Mouse (Mus musculus) megakaryocyte-erythroid progenitor cell, adult 5-6 weeks (primary cell): Measurements from ENCODE around the gene Foxp4. TPM values are rescaled to one million over a fixed set of nuclear protein-coding genes. Genes with fewer than 3 reads are reported as not detected.

Experiments used
- ATAC-seq: replicated peaks from 2 replicates; pipeline ENCODE4 v1.8.0; 2016; ENCODE audit warnings: mild to moderate bottlenecking, inconsistent platforms; ENCODE audit not compliant: severe bottlenecking, poor library complexity, low FRiP score, low TSS enrichment
- total RNA-seq, 2 experiments: library from RNA; stranded (forward) in 1 of 2; stranded (reverse) in 1 of 2; fragments of 200-1000, 215-1000 nt in 1 of 2; fragments of >200 nt in 1 of 2; fragmentation: Nextera tagmentation in 1 of 2; gene quantifications; 2 replicates each; pipeline ENCODE4 v1.2.3; 2014 to 2017

Foxp4 gene
- 10.4 and 23.6 TPM in 2 replicates for total RNA-seq (2014; fragmentation: Nextera tagmentation)
- total RNA-seq (2017), result 0.66 and 2.0 TPM in 2 replicates

DNA sequence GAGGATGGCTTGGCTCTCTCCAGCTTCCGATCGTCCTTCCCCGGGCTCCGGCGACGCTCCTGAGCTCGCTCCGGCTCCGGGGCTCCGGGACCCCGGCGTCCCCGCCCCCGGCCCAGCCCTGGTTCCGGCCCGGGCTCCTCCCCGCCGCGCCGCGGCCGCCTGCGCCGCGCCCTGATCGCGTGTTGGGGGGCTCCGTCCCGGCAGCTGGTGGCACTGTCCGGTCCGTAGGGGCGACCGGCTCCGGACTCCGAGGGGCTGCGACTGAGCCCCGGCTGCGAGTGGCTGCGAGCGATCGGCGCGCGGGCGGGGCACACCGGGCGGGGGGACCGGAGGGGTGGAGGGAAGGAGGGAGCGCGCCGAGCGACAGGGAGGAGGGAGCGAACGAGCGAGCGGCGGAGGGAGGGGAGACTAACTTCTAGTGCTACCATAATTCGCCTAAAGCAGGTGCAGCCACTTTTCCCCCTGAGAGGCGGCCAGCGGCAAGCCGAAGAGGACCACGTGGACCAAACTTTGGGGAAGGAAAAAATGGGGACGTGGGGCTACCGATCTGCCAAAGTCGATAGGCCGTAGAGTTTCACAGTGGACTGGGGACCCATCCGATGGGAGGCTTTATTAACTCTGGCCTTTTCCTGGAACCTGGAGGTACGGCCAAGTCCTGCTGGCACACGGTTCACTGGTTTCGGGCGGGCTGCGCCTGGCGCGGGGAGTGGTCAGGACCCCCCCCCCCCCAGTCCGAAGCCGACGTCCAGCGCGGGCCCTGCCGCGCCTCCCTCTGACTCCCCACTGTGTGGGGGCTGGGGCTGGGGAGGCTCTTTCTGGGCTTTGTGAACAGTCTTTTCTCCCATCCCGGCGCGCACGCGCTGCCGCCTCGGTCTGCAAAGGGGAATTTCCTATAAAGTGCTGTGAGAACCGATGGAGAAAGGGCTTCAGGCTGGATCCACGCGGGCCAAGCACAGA, at the start of gene Foxp4:
TSS of gene Foxp4 (minus strand) at position 263 of the 957 bp plus-strand sequence.
- ATAC-seq, result peak; percentile 90

DNA sequence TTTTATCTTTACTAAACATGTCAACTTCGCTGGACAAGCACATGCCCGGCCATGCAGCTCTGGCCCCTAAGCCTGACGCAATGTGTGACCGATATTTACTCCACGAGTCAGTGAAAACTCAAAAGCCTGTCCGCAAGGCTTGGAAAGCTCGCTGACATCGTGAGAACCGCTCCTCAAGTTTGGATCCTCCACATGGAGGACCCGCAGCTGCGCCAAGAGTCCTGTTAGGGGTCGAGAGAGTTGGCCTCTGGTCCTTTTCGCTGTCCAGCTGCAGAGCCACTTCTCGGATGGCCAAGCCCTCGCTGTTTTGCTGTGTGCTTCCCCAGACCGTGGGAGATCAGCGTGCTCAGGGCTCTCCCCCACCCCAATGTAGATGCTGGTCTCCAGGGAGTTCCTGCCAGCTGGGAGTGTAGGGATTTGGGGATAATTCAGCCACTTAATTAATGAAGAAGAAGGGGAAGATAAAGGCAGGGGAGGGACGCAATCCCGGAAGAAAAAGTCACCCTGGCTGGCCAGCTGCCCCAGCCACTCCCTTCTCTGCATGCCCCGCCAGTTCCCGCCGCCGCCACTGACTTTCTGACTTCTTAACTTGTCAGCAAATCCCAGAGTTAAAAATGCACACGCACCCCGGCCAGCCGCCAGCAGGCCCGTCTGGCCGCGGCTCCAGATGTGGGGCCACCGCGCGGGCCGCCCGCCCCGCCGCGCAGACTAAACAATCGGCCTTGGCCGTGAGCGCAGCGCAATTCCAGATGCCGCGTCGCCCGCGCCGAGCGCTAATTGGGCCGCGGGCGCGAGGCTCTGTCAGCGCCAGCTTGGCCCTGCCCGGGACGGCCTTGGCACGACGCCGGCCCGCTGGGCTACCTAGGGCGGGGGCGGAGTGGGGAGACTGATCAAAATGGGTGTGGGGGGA, 49.4 kb upstream of the Foxp4 start:
- peak; percentile 62; the same call in 1 of the 2 replicates for ATAC-seq

DNA sequence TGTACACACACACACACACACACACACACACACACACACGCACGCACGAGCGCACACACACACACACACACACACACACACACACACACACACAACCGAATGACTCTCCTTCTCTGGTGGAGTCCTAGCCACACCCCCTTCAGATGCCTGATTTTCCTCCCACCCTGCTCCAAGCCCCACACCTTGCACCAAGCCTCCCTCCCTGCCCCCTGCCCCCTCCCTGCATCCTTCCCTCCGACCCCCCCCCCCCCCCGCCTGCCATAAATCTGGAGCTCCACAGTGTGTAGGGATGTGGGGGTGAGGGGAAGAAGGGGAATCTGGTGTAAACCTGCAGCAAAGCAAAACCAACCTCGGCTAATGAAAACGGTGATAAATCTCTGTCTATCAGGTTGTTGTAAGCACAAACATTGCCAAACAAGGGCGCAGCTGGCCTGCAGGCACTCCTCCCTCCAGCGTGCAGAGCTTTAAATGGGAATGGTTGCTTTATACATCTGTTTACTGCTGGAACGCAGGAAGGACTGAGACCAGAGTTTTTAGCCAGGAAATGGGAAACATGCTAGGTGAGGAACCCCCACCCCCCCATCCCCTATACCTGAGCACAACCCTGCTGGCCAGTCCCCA, 41.5 kb upstream of the Foxp4 start:
- no peak for ATAC-seq

DNA sequence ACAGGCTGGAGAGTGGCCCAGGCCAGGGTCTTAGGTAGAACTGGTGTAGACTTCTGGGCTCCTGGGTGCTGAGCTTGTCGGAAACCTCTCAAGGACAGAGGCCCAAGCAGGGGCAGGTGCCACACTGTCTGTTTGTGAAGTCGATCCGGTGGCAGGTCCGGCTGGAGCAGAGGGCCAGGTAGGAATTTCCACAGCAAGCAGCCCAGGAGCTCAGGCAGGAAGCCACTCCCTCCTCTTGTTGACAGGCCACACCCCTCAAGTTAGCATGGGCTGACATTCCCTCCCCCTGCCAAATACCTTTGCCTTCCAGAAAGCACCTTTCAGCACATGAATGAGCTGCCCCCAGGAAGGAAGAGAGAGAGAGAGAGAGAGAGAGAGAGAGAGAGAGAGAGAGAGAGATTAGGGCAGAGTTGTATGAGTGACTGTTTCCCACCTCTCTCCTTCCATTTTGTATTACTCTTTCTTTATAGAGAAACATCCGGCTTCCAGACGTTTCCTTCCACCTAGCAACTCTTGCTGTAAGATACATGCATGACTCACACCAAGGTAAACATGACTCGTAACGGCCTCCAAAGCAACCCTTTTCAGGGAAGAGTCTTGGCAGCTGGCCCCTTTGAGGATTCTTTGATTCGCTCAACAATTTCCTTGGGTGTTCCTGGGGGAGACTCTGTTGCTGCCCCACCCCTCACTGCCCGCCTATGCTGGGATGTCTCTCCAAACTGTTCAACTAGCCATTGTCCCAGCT, 33.8 kb upstream of the Foxp4 start:
- ATAC-seq, result no peak

DNA sequence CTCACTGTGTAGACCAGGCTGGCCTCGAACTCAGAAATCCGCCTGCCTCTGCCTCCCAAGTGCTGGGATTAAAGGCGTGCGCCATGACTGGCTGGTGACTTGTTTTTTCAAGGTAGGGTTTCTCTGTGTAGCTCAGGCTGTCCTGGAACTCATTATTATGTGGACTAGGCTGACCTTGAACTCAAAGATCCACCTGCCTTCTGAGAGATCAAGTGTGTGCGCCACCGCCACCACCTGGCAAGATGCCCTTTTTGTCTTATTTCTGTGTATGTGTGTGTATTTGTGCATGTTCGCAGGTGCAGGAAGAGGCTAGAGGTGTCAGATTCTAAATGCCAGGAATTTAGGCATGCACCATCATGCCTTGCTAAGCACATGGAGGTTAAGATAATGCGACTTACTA, 32.0 kb upstream of the Foxp4 start:
- no peak for ATAC-seq

DNA sequence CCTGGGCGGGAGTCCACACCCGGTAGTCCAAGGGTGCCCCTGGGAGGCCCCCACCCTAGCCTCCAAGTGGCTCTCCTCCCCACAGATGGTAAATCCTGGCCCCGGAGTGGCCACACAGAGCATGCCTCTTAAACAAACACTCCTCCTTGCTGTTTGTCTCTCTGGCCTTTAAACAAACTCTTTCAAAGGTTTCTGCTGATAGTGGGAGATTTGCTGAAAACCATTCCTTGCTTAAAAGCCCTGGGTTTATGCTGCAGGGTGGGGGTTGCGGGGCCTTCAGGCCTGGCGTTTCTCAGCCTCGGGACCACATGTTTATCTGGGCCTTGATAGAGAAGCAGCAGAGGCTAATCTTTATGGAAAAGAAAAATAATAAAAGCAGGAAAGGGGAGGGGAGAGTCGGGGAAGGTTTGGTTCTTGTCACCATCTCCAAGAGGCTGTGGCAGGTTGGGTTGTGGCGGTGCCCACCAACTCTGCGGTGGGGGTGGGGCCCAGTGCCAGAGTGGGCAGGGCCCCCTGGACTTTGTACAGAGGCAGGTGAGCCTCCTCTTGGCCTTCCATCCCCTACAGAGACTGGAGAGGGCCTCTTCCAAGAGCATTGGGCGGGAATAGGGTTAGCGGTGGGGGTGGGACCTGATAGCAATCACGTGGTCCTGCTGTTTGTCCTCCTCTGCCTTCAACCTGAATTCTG, 30.8 kb upstream of the Foxp4 start:
- ATAC-seq, result no peak

DNA sequence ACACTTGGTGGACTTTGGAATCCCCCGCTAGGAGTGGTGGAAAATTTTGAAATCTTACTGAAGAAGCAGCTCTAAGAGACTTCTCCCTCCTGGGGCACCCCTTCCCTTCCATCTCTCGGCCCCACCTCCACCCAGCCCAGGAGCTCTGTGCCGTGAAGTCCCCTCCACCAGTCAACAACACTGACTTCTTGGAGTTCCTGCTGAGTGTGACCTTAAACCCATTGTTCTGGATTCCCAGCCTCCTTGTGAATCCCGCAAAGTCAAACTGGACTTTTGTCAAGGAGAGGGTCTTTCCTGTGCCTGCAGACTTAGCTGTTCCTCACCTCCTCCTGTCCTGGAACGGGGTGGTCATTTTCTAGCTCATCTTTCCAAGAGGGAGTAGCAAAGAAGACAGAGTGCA, 28.8 kb upstream of the Foxp4 start:
- ATAC-seq, result no peak

DNA sequence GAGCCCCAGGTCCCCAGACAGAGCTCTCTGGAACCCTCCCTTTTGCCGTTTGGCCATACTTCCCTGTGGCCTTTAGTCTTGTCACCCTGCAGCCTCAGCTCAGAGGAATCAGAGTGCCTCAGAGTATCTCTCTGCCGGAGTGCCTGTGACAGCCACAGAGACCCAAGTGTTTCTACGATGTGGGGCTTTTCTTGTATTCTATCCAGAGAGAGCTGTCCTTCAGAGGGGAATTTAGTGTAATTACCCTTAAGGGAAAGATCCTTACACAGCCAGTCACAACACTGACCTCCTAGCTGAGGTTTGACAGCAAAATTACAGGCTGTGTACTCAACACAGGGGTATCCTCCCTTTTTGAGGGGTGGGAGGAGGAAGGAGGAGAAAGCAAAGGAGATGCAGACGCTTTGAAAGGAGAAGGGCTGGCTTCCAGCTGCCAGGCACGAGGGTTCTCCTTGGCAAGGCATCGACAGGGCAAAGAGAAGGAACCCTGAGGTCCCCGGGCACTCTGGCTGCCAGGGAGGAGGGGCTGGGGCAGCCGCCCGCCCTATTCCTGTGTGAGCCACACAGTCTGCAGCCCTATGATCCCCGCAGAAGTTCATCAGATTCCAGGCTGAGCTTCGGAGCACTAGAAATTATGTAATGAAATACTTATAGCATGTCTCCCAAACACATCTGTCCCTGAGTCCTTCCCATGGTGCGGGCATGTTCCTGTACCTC, 28.1 kb upstream of the Foxp4 start:
- ATAC-seq, result no peak

DNA sequence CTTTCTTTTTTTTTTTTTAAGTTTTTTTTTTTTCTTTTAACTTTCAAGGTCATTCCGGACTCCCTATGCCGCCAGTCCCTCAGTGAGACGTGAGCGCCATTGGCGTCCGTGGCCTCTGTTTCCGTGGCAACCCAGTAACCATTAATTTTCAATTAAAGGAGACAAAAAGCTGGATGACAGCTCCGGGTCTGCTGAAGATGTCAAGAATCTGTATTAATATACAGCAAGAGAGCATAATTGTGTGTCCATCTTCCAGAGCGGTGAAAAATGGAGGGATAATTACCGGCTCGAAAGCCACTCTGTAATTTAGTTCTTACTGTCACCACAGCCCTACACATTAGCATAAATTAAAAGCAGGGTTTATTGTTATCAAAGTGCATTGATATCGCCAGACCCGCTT, 27.0 kb upstream of the Foxp4 start:
- ATAC-seq, result no peak

DNA sequence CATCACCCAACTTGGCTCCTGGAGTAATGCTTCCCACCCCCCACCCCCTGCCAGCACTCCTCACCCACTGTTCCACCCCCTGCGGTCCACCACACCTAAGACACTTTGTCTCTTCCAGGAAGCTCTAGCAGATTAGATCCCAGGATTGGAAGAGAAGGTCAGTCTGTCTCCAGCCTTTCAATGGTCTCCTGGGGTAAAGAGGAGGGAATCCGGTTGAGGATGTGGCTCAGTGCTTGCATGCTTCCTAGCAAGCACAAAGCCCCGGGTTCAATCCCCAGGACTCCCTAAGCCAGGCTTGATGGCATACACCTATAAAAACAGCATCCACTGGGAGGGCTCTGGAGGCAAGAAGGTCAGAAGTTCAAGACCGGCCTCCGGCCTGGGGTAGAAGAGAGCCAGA, 26.4 kb upstream of the Foxp4 start:
- ATAC-seq, result no peak

DNA sequence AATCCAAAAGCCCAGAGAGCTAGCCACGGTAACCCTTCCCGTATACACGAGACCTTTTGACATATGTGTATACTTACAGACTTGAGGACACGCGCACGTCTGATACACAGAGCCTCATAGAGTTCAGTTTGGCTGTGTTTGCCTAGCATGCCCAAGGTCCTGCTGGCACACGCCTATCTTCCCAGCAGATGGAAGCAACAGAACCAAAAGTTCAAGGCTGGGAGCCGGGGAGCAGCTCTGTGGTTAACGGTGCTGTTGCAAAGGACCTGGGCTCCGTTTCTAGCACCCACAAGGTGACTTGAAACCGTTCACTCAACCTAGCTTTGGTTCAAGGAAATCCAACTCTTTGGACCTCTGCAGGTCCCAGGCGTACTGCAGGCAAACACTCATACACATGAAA, 25.0 kb upstream of the Foxp4 start:
- ATAC-seq, result no peak

DNA sequence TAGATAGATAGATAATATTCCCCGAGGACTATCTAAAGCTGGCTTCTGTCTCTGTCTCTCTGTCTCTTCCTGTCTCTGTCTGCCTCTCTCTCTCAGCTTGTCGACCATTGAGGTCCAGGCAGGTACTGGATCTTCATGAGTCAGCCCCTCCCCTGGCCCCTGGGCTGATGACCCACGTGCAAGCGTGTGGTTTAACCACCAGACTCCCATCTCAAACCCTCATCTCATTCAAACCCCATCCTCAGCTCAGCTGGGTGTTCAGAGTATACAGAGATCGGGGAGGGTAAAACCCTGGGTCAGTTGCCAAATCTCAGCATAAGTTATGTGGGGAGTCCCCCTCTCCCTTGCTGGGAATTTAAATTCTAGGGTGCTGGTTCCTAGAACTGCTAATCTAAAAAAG, 24.3 kb upstream of the Foxp4 start:
- no peak for ATAC-seq

DNA sequence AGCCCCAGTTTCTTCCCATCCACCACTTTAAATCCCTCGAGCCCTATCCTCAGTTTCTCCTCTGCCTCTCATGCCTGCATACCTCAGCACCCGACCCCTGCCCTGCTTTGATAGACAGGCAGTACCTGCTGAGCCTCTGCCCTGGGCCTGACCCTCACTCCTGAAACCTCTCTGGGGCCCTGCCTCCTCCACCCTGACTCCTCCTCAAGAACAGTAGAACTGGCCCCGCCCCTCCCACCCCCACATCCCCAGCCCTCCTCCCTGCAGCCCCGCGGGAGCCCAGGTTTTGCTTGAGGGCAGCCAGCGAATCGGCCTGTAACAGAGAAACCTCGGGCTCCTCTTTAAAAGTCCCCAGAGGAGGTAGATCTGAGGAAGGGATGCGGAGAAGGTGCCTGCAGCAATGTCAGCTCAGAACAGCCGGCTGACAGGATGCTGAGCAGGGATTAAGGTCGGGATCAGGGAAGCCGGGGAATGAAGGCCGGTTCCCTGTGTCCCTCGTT, 22.5 kb upstream of the Foxp4 start:
- no peak for ATAC-seq

DNA sequence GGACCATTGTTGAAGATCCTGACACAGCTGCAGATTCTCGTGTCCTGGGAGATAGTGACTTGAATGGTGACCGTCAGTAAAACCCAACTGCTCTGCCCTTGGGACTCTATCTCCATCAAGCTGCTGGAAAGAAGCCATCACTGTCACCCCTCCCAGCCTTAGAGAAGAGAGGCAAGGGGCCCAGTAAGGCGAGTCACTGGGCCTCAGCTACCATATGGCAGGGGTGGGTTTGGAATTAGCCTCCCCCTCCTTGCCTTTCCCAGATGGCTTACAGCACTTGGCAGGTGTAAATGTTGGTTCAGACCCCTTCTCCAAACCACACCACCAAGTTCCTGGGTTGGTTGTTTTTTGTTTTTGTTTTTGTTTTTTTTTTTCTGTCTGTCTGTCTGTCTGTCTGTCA, 21.7 kb upstream of the Foxp4 start:
- ATAC-seq, result no peak

DNA sequence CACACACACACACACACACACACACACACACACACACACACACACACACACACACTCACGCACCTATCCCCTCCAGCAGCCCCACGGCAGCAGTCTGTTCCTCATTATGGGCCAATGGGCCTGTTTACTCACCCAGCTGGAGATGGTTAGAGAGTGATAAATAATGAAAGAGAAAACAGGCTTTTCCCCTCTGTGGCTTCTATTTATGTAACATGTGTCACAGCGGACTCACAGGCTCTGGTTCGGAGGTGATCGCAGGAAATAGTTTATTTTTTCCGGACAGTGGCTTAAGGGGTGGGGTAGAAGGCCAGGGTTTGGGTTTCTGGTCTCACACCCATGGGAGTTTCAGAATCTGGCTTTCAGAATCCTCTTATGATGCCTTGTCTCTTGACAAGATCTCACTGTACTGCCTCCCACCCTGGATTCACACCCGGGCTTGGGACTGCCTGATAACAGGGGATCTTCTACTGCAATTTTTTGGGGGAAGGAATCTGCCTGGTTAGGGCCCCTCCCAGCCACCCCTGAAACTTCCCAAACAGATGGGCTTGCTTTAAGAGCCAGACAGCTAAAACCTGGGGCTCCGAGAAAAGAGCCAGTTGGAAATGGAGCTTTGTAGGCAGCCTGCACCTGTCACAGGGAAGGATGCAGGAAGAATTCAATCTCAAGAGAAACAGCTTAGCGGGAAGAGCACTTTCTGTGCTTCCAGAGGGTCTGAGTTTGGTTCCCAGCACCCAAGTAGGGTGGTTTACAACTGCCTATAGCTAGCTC, 18.8 kb upstream of the Foxp4 start:
- ATAC-seq, result peak; percentile 42; the same call in 1 of the 2 replicates

DNA sequence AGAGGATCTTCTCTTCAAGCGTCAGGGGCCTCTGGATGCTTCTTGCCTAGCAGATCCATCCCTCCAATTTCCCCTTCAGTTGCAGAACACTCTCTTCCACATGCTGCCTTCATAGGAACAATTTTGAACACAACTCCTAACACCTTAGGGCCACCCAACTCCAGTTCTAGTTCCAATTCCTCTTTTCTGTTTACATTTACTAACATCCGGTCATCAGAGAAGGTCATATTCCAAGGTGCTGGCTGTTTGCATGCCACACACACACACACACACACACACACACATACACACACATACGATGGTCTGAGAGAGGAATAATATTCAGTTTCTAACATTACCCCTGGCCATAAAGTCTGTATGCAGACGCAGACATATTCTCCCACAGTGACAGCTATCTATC, 17.6 kb upstream of the Foxp4 start:
- ATAC-seq, result no peak

DNA sequence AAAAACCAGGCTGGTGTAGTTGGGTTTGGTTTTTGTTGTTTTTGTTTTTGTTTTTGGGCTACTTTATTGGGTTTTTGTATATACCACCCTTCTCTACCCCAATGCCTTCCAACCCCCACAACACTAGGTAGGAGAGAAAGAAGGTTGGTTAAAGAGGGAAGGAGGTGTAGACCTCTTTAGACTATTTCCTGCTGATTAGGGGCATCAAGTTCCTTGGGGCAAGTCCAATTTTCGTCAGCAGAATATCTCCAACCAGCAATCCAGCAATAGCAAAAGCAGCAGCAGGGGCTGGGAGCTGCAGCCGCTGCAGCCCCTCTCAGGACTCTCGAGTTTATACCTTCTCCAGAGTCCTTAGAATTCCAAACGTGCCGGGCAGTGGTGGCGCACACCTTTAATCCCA, 14.4 kb upstream of the Foxp4 start:
- ATAC-seq, result no peak
